Mouse (Mus musculus) ovary, postnatal 36 days (tissue): ENCODE measurements around the gene Grhpr.
A peak's percentile ranks its signal among the peaks of the same experiment; 100 is the strongest.
"Not testable (repeated sequence)": the region's sequence is repeated elsewhere in the genome, so short reads cannot be mapped to it uniquely, and the experiment has no call there.

ENCODE experiments used
- DNase-seq: peaks from one replicate; pipeline ENCODE4 v3.0.0; 2022; ENCODE audit warnings: low spot score, mixed read lengths

Grhpr gene

DNA sequence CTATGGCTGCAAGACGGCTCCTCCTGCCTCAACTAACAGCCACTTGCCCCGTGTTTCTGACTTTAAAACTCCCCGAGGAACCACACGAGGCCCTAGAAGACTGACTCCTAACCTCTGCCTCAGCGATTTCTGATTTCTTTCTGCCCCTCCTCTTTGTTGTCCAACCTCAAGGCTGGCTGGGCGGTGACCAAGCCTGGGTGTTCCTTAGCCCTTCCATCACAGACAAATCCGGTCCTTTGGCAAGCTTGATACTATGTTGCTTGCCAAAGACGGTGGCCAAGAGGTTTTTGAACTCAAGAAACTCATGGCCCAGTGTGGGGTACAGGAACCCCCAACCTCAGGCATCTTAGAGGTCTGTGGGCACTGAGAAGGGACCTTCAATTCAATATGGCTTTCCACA is 6.9 kb upstream of the Grhpr start:
- no peak for DNase-seq

DNA sequence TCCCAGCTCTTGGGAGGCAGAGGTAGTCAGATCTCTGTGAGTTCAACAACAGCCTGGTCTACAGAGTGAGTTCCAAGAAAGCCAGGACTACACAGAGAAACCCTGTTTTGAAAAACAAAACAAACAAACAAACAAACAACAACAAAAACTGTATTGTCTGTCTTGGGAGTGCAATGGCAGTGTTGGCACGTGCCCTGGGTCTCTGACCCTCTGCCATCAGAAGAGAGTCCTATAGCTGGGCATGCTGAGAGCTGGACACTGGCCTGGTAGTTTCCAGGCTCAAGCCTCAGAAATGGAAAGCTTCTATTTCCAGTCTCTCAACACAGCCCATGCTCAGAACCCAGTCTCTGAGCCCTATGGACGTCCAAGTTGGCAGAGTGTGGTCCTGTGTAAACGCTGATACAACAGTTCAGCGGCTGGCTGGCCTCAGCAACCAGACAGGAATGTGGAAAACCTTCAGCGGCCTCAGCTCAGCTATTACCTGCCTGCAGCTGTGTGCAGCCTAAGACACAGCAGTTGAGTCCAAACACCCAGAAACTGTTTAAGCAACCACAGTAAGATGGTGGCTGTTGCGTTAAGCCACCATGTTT is 5.1 kb upstream of the Grhpr start:
- no peak for DNase-seq

DNA sequence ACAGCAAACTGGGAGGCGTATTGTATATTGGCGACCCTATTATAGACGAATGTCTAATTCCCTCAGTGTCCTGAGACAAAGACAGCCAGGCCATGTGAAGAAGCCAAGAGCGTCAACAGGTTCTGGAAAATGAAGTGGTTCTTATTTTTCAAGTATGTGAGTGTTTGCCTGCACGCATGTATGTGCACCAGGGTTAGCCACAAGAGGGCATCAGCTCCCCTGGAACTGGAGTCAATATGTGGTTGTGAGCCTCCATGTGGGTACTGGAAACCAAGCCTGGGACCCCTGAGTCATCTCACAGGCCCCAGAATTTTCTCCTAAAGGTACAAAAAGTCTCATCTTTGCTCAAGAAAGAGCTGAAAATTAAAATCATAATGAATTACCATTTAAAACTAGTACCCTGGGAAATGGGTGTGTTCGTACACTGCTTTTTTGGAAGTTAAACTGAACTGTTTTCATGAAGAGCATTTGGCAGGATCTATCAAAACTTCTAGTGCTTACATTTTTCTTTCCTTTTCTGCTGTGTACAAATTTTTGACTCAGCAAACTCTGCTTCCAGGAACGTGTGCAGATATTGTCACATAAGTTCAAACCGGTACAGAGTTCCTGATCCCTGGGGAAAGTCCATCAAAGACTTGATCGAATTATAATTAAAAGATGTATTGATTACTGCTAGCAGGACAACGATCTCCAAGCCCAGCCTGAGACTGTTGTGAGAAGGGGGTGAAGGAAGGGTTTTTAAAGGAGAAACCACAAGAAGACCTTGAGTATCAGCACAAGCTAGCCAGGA is 4.1 kb upstream of the Grhpr start:
- DNase-seq: no peak

DNA sequence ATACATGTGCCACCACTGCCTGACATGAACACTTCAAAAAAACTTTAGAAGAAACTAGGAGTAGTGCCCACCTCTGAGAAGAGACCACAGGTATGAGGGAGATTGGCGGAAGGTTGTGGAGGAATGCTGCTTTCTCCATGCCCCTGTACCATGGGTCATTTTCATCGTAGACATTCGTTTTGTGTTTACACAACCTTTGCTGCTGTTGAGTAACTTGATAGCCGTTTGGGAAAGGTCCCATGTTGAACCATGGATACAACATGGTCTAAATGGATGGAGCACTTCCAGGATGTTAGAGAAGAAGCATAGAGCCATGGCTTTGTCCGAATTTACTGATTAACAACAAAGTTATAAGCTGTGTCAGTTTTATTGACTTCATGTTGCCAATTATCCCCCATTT is 3.0 kb upstream of the Grhpr start:
- no peak for DNase-seq

DNA sequence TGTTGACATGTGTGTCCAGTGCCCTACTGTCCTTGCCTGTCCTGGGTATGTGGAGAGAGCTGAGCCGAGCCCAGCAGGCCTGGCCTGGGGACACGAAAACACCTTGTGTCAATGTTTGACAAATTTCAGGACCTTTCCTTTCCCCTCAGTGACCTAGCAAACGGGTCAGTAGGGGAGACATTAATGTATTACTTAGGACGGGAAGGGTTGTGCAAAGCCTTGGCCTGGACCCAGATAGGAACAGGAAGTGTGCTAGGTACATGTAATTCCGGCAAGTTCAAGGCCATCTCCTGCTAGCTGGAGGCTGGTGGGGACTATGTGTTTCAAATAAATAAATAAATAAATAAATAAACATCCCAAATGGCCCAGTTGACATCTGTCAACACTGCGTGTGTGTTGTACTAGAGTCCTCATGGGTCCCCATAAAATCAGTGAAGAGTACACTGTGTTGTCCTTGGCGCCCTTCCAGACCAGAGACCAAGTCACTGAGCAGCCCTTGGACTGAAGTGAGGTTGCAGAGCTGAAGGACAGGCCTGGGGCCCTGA is 1.3 kb upstream of the Grhpr start:
- DNase-seq: peak; percentile 44

DNA sequence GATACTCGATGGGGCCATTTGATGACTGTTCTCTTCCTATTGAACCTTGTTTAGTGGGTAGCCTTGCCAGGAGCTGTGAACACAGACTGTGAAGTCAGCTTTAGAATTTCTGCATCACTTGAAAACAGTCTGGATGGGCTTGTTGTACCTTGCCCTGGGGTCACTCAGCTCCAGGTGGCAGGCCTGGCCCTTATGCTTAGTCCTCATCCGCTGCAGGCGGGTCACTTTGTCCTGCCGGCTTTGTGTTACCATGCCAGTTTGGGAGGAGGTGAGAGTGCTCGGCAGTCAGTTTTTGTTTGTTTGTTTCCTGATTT is 736 bp downstream of the Grhpr start:
- no peak for DNase-seq

DNA sequence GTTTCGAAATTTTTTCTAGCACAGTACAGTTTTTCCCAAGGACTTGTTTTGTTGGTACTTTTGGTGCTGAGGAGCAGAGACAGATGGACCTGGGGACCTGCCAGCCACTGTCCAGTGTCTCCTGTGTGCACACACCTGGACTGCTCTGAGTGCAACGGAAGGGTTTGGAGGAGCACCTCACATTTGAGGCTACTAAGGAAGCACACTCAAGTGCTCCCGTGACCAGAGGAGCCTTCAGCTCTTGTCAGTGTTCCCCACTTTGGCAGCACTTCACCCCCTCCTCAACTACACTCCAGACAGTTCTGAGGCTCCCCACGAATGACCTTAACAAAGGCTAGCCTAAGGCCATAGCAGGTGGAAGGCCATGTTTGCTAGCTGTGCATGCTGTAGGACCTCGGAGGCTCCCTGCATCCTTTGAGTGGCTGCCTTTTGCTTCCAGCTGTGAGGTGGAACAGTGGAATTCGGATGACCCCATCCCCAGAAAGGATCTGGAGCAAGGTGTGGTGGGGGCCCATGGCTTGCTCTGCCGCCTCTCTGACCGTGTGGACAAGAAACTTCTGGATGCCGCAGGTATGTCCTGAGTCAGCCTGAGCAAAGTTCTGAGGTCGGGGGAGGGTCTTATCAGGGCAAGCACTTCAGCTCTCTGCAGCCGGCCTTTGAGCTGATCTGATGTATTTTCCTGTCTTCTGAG is 1.4 kb downstream of the Grhpr start:
- DNase-seq: no peak

DNA sequence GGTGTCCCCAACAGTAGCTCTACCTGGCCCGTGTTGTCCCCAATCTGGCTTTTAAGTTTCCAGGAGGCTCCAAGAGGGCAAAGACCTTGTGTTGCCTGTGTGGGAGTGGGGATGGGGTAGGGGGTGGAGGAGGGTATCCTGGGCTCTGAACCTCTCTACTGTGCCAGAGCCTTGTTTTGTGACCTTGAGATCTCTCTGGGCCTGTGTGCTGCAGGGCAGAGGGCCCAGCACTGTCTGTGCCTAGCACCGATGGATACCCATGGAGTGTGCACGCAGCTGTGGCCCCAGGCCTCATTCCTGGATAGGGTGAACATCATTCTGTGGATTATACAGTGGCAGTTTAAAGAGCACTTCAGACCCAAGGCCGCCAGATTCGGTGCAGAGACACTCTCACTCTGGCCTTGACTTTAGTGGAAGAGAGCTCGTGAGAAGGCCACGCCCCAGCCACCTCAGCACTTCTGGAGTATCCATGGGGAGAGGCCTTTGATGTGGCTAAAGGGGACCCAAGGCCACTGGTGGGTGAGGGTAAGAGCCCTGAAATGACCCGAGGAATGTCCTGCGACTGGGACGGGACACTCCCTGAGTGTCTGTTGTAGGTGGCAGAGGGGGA is 2.0 kb downstream of the Grhpr start:
- DNase-seq: peak; percentile 38

DNA sequence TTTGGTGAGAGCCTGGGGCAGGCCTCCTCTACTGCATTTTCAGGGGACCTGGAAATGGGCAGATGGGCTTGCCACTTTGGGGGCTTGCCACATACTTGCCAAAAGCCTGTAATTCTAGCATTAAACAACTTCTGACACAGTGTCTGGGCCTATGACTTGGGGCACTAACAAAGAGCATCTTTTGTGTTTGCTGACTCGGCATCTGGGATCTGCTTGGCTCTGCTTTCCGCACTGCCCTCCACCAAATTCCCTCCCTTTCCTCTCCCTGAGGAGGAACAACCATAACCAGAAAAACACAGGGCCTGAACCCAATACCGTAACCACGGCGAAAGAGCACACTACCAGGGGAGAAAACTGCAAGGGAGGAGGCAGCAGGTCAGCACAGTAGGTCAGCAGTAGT is 9.4 kb downstream of the Grhpr start:
- no peak for DNase-seq

DNA sequence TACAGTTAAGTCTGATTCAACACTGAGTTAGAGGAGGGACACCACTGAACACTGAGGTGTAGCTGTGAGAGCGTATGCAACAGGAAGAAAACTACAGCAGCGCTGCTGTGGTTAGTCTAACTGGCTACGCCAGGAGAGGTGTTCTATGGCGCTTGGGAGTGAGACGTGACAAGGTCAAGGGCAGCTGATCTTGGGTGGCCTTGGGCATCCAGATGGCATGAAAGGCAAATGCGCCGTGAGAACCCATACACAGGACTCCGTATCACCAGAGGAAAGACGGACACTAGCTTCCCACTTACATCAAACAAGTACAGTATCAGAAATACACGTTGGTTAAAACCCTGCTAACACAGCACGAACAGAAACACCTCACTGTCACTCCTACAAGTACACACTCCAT is 11.1 kb downstream of the Grhpr start:
- not testable (repeated sequence) for DNase-seq

DNA sequence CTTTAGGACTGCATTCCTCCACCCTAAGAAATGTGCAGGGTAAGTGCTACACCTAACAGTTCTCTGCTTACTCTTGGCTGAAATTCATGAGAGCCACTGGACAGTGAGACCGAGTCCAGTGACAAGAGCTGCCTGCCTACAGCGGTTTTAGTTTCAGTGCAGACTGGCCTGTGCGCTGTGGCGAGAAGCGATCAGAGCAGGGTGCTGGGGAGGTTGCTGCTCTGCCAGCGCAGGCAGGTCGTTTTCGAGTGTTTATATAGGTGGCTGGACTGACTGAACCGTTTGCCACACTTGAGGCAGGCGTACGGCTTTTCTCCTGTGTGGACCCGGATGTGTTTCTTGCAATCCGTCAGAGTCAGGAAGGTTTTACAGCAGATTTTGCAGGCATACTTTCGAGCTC is 12.0 kb downstream of the Grhpr start:
- not testable (repeated sequence) for DNase-seq

DNA sequence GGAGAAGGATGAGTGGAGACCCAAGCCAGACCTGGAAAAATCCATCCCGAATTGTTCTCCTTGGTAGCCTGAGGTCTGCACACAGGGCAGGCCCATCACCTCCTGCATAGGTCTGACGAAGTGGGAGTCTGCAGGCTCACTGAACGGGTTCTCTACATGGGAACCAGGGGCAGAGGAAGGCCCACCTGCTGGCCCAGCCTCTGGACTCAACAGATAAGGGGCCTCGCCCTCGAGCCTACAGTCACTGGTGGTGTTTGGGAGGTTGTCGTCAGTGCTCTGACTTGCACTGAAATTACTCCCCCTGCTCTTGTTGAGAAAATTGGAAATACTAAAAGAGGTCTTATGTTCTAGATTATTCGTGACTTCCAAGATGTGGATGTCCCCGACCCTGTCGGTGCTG is 12.7 kb downstream of the Grhpr start:
- no peak for DNase-seq

DNA sequence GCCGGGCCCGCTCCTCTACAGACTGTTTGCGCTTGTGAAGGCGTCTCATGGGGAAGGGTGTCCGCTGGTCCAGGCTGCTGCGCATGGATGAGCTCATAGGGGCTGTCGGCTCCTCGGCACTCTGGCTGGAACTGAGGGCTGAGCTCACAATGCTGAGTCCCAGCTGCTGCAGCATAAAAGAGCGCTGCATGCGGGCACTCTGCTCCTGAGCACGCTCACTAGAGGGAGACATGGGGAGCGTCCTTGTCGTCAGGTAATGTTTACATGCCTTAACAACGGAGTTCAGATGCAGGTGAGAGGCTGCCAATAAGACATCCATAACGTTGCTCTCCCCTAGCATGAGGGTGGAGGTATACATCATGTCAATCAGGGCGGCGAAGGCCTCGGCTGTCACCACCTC is 13.6 kb downstream of the Grhpr start:
- DNase-seq: no peak

DNA sequence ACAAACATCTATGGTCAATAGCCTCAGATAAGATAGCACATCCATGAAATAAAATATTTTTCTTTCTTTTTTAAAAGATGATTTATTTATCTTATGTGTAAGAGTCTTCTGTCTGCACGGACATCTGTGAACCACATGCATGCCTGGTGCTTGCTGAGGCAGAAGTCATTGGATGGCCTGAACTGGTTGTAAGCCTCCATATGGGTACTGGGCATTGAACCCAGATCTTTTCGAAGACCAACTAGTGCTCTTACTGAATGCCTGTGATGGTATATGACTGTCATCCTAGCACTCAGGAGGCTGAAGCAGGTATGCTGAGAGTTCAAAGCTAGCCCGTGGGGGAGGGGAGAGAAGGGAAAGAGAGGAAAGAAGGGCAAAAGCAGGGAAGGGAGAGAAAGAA is 16.9 kb downstream of the Grhpr start:
- DNase-seq: no peak

DNA sequence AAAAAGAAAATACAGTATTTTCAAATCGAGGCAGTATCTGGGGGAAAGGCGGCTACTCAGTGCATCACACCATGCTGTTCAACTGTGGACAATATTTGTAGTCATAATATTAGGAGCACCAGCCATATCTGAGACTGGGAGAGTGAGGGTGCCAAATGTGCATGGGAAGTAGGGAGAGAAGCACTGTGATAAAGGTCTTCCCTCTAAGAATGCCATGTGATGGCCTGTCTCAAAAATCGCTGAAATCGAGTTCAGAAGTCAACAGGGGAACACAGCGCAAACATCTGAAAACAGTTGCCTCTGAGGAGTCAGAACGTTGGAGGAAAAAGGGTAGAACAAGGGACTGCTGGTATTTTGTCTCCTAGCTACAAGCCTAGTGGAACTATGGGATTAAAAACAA is 18.8 kb downstream of the Grhpr start:
- no peak for DNase-seq

DNA sequence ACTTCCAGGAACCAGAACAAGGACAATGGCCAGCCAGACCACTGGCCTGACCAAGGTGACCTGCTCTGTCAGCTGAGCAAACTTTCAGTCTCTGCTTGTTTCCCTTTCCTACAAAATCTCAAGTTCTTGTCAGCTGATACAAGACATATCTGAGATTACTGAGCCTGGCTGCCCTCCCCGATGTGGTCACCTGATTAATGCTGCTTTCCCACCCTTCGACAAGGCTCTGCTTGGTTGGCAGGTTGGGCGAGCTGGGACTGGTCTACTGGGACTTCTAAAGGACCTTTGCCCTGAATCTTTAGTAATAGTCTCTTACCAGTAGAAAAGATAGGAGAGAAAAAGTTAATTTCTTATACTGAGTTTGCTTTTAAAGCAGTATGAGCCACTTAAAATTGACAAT is 24.3 kb downstream of the Grhpr start:
- no peak for DNase-seq

DNA sequence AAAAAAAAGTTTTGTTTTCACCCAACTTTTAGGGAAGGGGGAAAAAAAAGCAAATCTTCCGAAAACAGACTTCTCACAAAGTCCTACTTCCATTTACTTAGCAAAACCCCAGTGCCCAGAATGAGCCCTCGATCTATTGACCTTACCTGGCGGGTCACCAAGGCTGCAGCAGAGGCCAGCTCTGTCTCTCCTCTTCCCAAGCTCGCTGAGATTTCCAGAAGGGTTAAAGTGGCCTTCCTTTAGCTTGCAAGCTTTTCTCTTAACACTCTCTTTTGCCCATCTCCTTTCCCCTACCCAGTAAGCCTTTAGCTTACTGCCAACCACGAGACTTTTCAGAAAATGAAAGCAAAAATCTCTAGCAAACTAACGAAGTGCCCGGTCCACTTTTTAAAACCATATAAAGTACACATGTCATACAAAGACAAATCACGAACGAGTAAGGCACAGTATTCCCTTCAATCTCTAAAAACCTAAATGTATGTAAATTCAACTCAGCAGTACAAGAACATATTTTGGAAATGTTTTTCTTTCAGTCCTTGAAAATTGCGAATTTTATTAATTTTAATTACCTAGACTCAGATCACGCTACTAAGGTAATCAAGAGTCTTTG is 29.7 kb downstream of the Grhpr start:
- DNase-seq: no peak

DNA sequence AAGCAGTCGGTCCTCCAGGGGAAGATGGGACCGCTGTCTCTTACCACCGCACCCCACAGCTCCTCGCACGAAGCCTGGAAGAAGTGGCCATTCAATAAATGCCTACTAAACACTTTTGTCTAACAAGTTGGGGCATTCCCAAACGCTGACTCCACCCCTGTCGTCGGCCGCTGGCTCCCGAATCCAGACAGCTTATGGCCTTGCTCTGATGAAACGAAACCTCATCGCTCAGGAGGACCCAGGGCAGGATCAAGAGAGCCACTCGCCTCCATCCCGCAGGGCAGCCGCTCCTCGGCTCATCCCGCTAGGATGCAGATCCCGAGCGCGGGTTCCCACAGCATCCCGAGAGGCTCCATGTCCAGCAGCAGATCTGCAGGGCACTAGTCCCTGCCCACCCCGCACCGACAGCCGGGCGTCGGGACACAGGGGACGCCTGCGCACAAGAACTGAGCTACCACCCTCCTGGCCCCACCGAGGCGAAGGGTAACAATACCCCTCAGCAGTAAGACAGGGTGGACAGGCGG is 30.4 kb downstream of the Grhpr start:
- peak; percentile 73 for DNase-seq

DNA sequence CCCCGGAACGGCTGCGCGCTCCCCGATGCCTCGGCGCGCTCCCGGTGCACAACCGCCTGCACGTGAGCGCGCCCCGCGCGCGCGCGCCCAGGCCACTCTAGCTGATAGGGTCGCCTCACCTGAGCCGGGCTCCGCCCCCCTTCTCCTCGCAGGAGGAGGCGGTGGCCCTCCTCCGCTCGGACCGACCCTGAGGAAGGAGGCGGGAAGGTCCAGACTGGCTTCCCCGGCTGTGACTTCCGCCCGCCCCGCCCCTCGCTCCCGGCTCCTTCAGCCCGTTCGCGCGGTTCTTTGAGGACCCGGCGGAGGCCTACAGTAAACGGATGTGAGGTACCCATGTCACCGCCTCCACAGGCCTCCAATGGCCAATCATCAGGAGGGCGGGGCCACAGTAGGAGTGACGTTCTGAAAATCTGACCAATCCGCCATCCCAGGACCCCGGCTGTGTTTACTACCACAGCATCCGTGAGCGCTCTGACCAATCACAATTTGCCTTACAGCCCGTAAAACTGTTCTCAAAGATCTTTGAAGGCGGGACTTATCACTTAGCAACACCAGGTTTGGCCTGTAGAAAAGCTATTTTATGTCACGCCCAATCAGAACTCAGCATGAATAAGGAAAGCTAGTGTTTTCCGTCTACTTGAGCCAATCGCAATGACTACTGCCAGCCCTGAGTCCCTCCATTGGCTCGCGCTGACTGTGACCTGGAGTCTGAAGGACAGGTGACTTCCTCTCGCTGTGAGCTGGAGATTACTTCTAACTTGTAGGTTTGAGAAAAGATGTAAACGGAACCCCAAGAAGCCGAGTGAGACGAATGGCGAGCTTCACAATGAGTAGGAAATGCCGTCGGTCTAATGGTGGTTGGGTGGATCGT is 31.1 kb downstream of the Grhpr start, which contains the start of gene Zbtb5:
Gene Zbtb5, minus strand, starts transcription at position 308 of the 871 bp plus-strand sequence.
- peak; percentile 98 for DNase-seq

DNA sequence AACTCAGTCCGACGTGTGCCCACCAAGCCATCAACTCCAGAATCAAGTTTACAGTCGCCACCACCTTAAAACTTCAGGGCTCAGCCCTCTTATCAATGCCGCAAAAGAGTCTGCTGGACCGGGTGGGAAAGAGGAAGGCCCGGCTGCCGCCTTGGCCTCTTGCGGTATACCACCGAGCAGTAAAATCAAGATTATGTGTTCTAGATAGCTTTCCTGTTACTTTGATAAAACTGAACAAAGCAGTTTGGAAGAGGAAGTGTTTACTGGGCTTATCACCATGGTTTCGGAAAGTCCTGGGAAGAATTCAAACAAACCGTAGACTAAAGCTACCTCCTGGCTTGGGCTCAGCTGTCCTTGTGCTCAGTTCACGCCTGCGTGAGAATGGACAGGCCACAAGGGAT is 31.8 kb downstream of the Grhpr start:
- DNase-seq: no peak

DNA sequence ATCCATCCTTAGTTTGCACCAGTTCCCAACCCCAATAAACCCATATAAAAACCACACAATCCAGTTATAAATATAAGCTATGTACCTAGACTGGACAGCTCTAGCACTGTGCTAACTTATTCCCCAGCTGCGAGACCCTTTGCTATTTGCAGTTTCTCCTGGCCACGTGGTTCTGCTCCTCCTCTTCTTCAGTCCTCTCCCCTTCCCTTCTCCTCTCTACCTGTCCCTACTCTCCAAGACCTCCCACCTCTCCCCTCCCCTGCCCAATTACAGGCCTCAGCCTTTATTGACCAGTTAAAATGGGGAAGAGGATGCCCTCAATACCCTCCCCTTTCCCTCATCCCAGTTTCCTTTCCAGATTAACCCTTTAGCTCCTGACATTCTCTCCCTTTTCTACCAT is 32.3 kb downstream of the Grhpr start:
- no peak for DNase-seq
